Mouse (Mus musculus): Measurements from ENCODE around the gene Sowahc. TPM values are rescaled to one million over a fixed set of nuclear protein-coding genes. Genes with fewer than 3 reads are reported as not detected.

Gene Sowahc
- polyA plus RNA-seq, 1 experiment from 2014 or later = 14.4 TPM

DNA sequence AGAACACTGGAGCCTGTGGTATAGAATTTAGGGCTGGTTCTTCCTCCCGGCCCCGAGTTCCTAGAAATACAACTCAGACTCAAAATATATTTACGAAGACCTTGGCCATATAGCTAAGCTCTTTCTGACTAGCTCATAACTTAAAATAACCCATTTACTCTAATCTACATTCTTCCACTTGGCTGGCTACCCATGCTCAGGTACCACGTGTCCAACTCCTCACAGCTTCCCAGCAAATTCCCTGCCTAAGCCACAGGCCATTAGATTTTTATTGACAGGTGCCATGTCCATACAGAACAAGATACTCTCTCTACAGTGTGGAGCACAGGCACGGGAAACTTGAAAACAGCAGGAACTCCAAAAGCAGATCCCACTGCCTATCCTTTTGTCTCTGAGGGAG, 54.0 kb downstream of the Sowahc start:
- Histone ChIP-seq H3K4me3 (replicated peaks) (no peak overlapping the region), H3K27ac (no peak overlapping the region), H3K27me3 (no peaks in the 10 kb centered on the region), H3K4me1 (replicated peaks) (peaks cover 10% of the 10 kb centered on the region), H3K9ac (replicated peaks) (no peak overlapping the region), H3K4me2 (no peak overlapping the region), H3K9me3 (no peaks in the 10 kb centered on the region), H3K36me3 (no peaks in the 10 kb centered on the region)
- WGBS = 89% methylated on average over 5 of the region's 5 CpGs
- no peak for ATAC-seq (ENCODE audit: insufficient number of reproducible peaks, insufficient read depth, low FRiP score, low TSS enrichment, low read depth)

Other genes starting within 250 kb of the Sowahc start
- 42.3 and 45.0 TPM in 2 replicates for gene Sept10, start 106 bp upstream of the Sowahc start, polyA plus RNA-seq (2016; fragmentation: Nextera tagmentation; extraction: Ambion mirVana)
- 65.0 and 73.1 TPM in 2 replicates for gene P4ha1, start 101.3 kb downstream of the Sowahc start, polyA plus RNA-seq (2016; fragmentation: Nextera tagmentation; extraction: Ambion mirVana)
- not detected in 2 replicates for gene Gm10273, start 173.7 kb downstream of the Sowahc start, polyA plus RNA-seq (2016; fragmentation: Nextera tagmentation; extraction: Ambion mirVana)
- not detected in 2 replicates for gene Pla2g12b, start 181.7 kb downstream of the Sowahc start, polyA plus RNA-seq (2016; fragmentation: Nextera tagmentation; extraction: Ambion mirVana)
- gene Oit3, start 219.8 kb downstream of the Sowahc start, polyA plus RNA-seq (2016; fragmentation: Nextera tagmentation; extraction: Ambion mirVana) = 0.95 and 1.5 TPM in 2 replicates

All from limb, embryonic 12.5 days (tissue).